Mouse (Mus musculus) stomach, embryonic 14.5 days (tissue): ENCODE measurements around the gene Gm11084. TPM values are rescaled to one million over a fixed set of nuclear protein-coding genes. Genes with fewer than 3 reads are reported as not detected.
"Not testable (repeated sequence)": the region's sequence is repeated elsewhere in the genome, so short reads cannot be mapped to it uniquely, and the experiment has no call there.

ENCODE experiments used
- ATAC-seq: fragments of 200-750 bp; cut with Nextera tagmentation; 2 replicates; pipeline ENCODE4 v1.8.0; 2017; ENCODE audit warnings: low read depth, moderate TSS enrichment; ENCODE audit not compliant: insufficient number of reproducible peaks, insufficient read depth, low FRiP score
- H3K27ac ChIP-seq: fragments of 300-500 bp; sonication (generic); 2 replicates; pipeline ENCODE4 v1.5.1; 2014; ENCODE audit warnings: mild to moderate bottlenecking, low read length, moderate library complexity, mixed read lengths
- H3K27me3 ChIP-seq: fragments of 300-500 bp; sonication (generic); 2 replicates; pipeline ENCODE4 v1.6.1; 2014; ENCODE audit warnings: low read length, control low read depth, mixed read lengths; ENCODE audit not compliant: control insufficient read depth, insufficient read depth
- H3K36me3 ChIP-seq: fragments of 300-500 bp; sonication (generic); 2 replicates; pipeline ENCODE4 v1.6.1; 2014; ENCODE audit warnings: mild to moderate bottlenecking, control low read depth, low read length, moderate library complexity, mixed read lengths; ENCODE audit not compliant: control insufficient read depth, insufficient read depth
- H3K4me1 ChIP-seq: fragments of 300-500 bp; sonication (generic); 2 replicates; pipeline ENCODE4 v1.6.1; 2014; ENCODE audit warnings: low read length, control low read depth, mixed read lengths; ENCODE audit not compliant: control insufficient read depth, insufficient read depth
- H3K4me2 ChIP-seq: fragments of 300-500 bp; sonication (generic); replicated peaks from 2 replicates; pipeline ENCODE4 v1.6.1; 2014; ENCODE audit warnings: low read depth, low read length, control low read depth
- H3K4me3 ChIP-seq: fragments of 300-500 bp; sonication (generic); 2 replicates; pipeline ENCODE4 v1.5.1; 2014; ENCODE audit warnings: low read depth, low read length, control low read depth
- H3K9ac ChIP-seq: fragments of 300-500 bp; sonication (generic); replicated peaks from 2 replicates; pipeline ENCODE4 v1.6.1; 2014; ENCODE audit warnings: low read depth, mild to moderate bottlenecking, control low read depth, low read length, moderate library complexity, mixed read lengths
- H3K9me3 ChIP-seq: fragments of 300-500 bp; sonication (generic); 2 replicates; pipeline ENCODE4 v1.6.1; 2016; ENCODE audit warnings: low read depth, low read length, control low read depth; ENCODE audit not compliant: control insufficient read depth
- WGBS: fragments of 180-500 bp; shearing (Covaris S2); extraction: QIAGEN DNeasy Blood & Tissue Kit; methylation state at CpG from one replicate; pipeline ENCODE4 v1.1.7; 2014; 5-methylcytosine and 5-hydroxymethylcytosine counted together
- polyA plus RNA-seq: library from polyadenylated mRNA; unstranded; fragments of >200 nt; fragmentation: Nextera tagmentation; extraction: Ambion mirVana; gene quantifications from 2 replicates; pipeline ENCODE4 v1.2.1, GENCODE M21; 2014

Gm11084 gene
- polyA plus RNA-seq, 1 experiment from 2014 or later: not detected

- no peak for ATAC-seq
- Histone ChIP-seq H3K27me3 (no peaks in the 10 kb centered on the region), H3K4me2 (no peak overlapping the region), H3K4me3 (no peak overlapping the region), H3K9me3 (no peaks in the 10 kb centered on the region), H3K27ac (no peak overlapping the region), H3K4me1 (peaks cover 32% of the 10 kb centered on the region), H3K36me3 (no peaks in the 10 kb centered on the region), H3K9ac (no peak overlapping the region)
- 56% methylated on average over 8 of the region's 8 CpGs for WGBS
These were observed 13.7 kb upstream of the Gm11084 start for GRCm38 (mm10) chr2:73000194-73000593.

- Histone ChIP-seq H3K9me3 (no peaks in the 10 kb centered on the region), H3K9ac (no peak overlapping the region), H3K27me3 (no peaks in the 10 kb centered on the region), H3K36me3 (no peaks in the 10 kb centered on the region), H3K4me3 (no peak overlapping the region), H3K27ac (no peak overlapping the region), H3K4me2 (no peak overlapping the region), H3K4me1 (peaks cover 14% of the 10 kb centered on the region)
- WGBS: 87% methylated on average over 4 of the region's 4 CpGs
- no peak for ATAC-seq
These were observed 11.1 kb upstream of the Gm11084 start for GRCm38 (mm10) chr2:72997586-72997985.

- H3K9me3 ChIP-seq: no peaks in the 10 kb centered on the region
- no peak overlapping the region for H3K9ac ChIP-seq
- peaks cover 14% of the 10 kb centered on the region for H3K4me1 ChIP-seq
- H3K27ac ChIP-seq: peak overlapping the region; percentile 88
- H3K36me3 ChIP-seq: no peaks in the 10 kb centered on the region
- H3K4me2 ChIP-seq: no peak overlapping the region
- H3K4me3 ChIP-seq: no peak overlapping the region
- WGBS: 39% methylated on average over 9 of the region's 9 CpGs
- peak; percentile 81; the same call in 1 of the 2 replicates for ATAC-seq
- no peaks in the 10 kb centered on the region for H3K27me3 ChIP-seq
These were observed 10.4 kb upstream of the Gm11084 start for GRCm38 (mm10) chr2:72996808-72997378.

GRCm38 (mm10) chr2:72995346-72996097 lies 9.0 kb upstream of the Gm11084 start:
- Histone ChIP-seq H3K27me3 (no peaks in the 10 kb centered on the region), H3K9me3 (no peaks in the 10 kb centered on the region), H3K27ac (peak overlapping the region; percentile 88), H3K4me1 (peaks cover 14% of the 10 kb centered on the region), H3K9ac (no peak overlapping the region), H3K36me3 (no peaks in the 10 kb centered on the region), H3K4me2 (no peak overlapping the region), H3K4me3 (no peak overlapping the region)
- WGBS: 26% methylated on average over 9 of the region's 9 CpGs
- peak; percentile 80; the same call in 1 of the 2 replicates for ATAC-seq

- Histone ChIP-seq H3K9ac (no peak overlapping the region), H3K4me2 (no peak overlapping the region), H3K27ac (no peak overlapping the region), H3K36me3 (no peaks in the 10 kb centered on the region), H3K27me3 (no peaks in the 10 kb centered on the region), H3K4me3 (no peak overlapping the region), H3K9me3 (peaks cover 4% of the 10 kb centered on the region; the same call in 1 of the 2 replicates), H3K4me1 (peaks cover 14% of the 10 kb centered on the region)
- WGBS: 63% methylated on average over 2 of the region's 2 CpGs
- no peak for ATAC-seq
These were observed 7.6 kb upstream of the Gm11084 start for GRCm38 (mm10) chr2:72994165-72994564.

GRCm38 (mm10) chr2:72992497-72992896 lies 6.0 kb upstream of the Gm11084 start:
- no peak for ATAC-seq
- WGBS: 95% methylated on average over 17 of the region's 17 CpGs
- H3K4me2 ChIP-seq: no peak overlapping the region

GRCm38 (mm10) chr2:72988945-72989344 lies 2.4 kb upstream of the Gm11084 start:
- not testable (repeated sequence) for H3K27me3 ChIP-seq, H3K9ac ChIP-seq, H3K36me3 ChIP-seq, H3K4me1 ChIP-seq, H3K9me3 ChIP-seq, H3K4me3 ChIP-seq, H3K27ac ChIP-seq, ATAC-seq, H3K4me2 ChIP-seq
- 85% methylated on average over 9 of the region's 9 CpGs for WGBS

More at GRCm38 (mm10) chr2:72992497-72992896, 6.0 kb upstream of the Gm11084 start:
- peaks cover 4% of the 10 kb centered on the region; the same call in 1 of the 2 replicates for H3K9me3 ChIP-seq
- no peaks in the 10 kb centered on the region for H3K27me3 ChIP-seq
- no peak overlapping the region for H3K9ac ChIP-seq
- peaks cover 14% of the 10 kb centered on the region for H3K4me1 ChIP-seq
- H3K36me3 ChIP-seq: no peaks in the 10 kb centered on the region
- H3K27ac ChIP-seq: no peak overlapping the region
- no peak overlapping the region for H3K4me3 ChIP-seq

GRCm38 (mm10) chr2:72985516-72985915 lies 1.0 kb downstream of the Gm11084 start:
- peaks cover 4% of the 10 kb centered on the region; the same call in 1 of the 2 replicates for H3K9me3 ChIP-seq
- H3K4me3 ChIP-seq: no peak overlapping the region
- H3K4me2 ChIP-seq: no peak overlapping the region
- H3K27ac ChIP-seq: no peak overlapping the region
- no peaks in the 10 kb centered on the region for H3K27me3 ChIP-seq
- no peak overlapping the region for H3K9ac ChIP-seq
- 77% methylated on average over 1 of the region's 1 CpGs for WGBS
- no peak for ATAC-seq
- no peaks in the 10 kb centered on the region for H3K36me3 ChIP-seq
- no peaks in the 10 kb centered on the region for H3K4me1 ChIP-seq
